Mouse (Mus musculus) gastrocnemius, postnatal 25 days (tissue): ENCODE measurements around the gene Gm2832. TPM values are rescaled to one million over a fixed set of nuclear protein-coding genes. Genes with fewer than 3 reads are reported as not detected.
"Not testable (repeated sequence)": the region's sequence is repeated elsewhere in the genome, so short reads cannot be mapped to it uniquely, and the experiment has no call there.

Experiments
- DNase-seq: peaks from one replicate; pipeline ENCODE4 v3.0.0; 2022
- long read RNA-seq, 2 experiments: library from polyadenylated mRNA; stranded (forward); transcript quantifications; one replicate each; pipeline ENCODE4 v2.0.0; 2021
- total RNA-seq, 2 experiments: library from RNA; stranded (reverse); gene quantifications; 1 replicate in 1 of 2; 2 replicates in 1 of 2; pipeline ENCODE4 v1.2.3; 2021

The Gm2832 gene
- not detected for total RNA-seq
- long read RNA-seq, experiment 1 = 0 reads
- long read RNA-seq, experiment 2 = 0 reads

DNA sequence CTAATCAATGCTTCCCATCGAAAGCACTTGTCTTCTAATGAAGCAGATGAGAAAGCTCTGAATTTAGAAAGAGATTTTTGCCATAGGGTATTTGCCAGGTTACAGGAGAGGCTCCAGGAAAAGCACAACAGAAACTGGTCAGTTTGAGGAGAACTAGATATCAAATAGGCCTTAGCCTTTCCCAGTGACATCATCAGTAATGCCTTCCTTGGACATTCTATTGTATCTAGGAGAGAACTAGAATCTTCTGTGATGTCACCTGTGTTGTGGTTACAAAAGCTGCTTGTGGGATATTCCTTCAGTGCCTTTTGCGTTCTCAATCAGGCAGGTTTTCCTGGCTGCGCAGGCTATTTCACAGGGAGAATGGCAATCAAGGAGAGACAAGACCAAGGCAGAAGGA is at the start of gene Gm2832:
Gene Gm2832, plus strand, starts transcription at position 301 of the 400 bp plus-strand sequence.
- not testable (repeated sequence) for DNase-seq

- not testable (repeated sequence) for DNase-seq
Observed at GRCm38 (mm10) chr14:41263296-41263695, 15.3 kb upstream of the Gm2832 start.

- not testable (repeated sequence) for DNase-seq
Observed at GRCm38 (mm10) chr14:41263853-41264755, 14.5 kb upstream of the Gm2832 start.

DNA sequence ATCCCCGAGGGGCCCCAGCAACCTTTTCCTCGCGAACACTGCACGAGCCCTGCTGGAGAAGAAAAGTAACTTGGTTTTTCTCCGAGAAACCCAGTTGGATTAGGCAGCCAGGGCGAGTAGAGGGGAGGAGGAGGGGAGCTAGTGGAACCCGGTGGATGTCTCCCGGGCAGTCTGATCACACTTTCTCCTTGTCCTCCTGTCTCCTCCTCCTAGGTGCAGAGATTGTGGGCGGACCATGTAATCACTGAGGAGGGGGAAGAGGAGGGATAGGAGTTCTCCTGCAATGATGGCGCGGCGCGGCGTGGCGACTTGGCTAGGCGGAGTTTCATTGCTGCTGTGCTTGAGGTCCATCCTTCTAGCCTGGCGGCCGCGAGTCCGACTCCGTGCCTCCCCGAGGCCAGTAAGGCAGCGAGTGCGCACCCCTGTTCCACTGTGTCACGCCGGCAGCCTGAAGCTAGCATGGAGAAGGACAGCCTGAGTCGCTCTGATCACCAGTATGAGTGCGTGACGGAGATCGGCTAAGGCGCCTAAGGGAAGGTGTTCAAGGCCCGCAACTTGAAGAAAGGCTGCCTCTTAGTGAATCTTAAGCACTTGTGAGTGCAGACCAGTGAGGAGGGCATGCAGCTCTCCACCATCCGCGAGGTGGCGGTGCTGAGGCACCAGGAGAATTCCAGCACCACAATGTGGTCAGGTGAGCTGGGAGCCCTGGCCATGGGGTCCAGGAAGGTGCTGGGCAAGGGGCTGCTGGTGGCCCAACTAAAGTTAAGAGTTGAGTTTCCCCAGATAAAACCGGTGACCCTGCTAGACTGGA is 13.6 kb upstream of the Gm2832 start:
- DNase-seq = peak; percentile 9

GRCm38 (mm10) chr14:41285965-41286364 is 7.4 kb downstream of the Gm2832 start:
- DNase-seq = not testable (repeated sequence)

Other genes starting within 250 kb of the Gm2832 start
- not detected for gene Dydc2, start 209.6 kb upstream of the Gm2832 start, total RNA-seq
- not detected for gene Dydc1, start 205.9 kb upstream of the Gm2832 start, total RNA-seq
- not detected for gene Mat1a, start 173.8 kb upstream of the Gm2832 start, total RNA-seq
- not detected for gene Sftpa1, start 147.0 kb upstream of the Gm2832 start, total RNA-seq
- gene Mbl1, start 127.3 kb upstream of the Gm2832 start, total RNA-seq = not detected
- not detected for gene Sftpd, start 93.7 kb upstream of the Gm2832 start, total RNA-seq
- gene Gm5798, start 69.8 kb downstream of the Gm2832 start, total RNA-seq = not detected
- gene Gm7945, start 107.6 kb downstream of the Gm2832 start, total RNA-seq = not detected
- gene Gm6482, start 129.5 kb downstream of the Gm2832 start, total RNA-seq = not detected
- not detected for gene Gm7954, start 174.7 kb downstream of the Gm2832 start, total RNA-seq
- gene Gm3486, start 210.7 kb downstream of the Gm2832 start, total RNA-seq = not detected